ENCODE assay signal across 27 mouse cellular contexts in the genomic region with DNA sequence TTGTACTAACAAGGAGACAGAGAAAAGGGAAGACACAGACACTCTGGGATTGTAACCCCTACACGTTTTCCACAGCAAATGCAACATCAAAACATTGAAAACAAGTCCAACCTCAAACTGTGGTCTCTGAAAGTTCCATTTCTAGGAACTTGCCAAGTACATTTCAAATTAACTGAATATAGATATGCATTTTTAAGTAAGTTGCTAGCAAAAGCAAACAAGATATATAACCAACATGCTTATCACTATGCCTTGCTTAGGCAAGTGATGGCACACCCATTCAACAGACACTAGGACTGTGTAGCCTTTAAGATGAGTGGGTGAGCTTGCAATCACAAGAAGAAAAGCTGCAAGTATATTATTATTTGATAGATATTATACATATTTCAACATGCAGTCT. TPM values are rescaled to one million over a fixed set of nuclear protein-coding genes. Genes with fewer than 3 reads are reported as not detected.
DNase-seq lines count a peak whose midpoint lies in the region; ATAC-seq and TF ChIP-seq lines count a peak whose summit lies in the region.
"Had no signal": no experiment of that assay in that cellular context is flagged by ENCODE, and none has a peak within 500 bp of the region (broad histone marks: within the 10 kb centered on the region; RNA-seq: fewer than 3 reads in every experiment).

No protein-coding gene starts in this region.

- no peaks in the 10 kb centered on the region for H3K9me3 ChIP-seq in midbrain, embryonic 11.5 days (ENCODE audit: control insufficient read depth, low read length)
- H3K9me3 ChIP-seq in midbrain, embryonic 14.5 days (ENCODE audit: control insufficient read depth, low read length), result no peaks in the 10 kb centered on the region
- no peaks in the 10 kb centered on the region for H3K9me3 ChIP-seq in liver, embryonic 14.5 days (ENCODE audit: control insufficient read depth, low read length)
- H3K9me3 ChIP-seq in liver, postnatal 0 days (ENCODE audit: low read length), result no peaks in the 10 kb centered on the region
- H3K9me3 ChIP-seq: forebrain, embryonic 10.5 days; forebrain, embryonic 13.5 days; G1E; heart, embryonic 12.5 days; heart, embryonic 15.5 days; hindbrain, embryonic 10.5 days; hindbrain, embryonic 13.5 days had no signal

- no peak overlapping the region for H3K9ac ChIP-seq in midbrain, embryonic 11.5 days (ENCODE audit: low read length)
- H3K9ac ChIP-seq in midbrain, embryonic 14.5 days (replicated peaks; ENCODE audit: low read length), result no peak overlapping the region
- H3K9ac ChIP-seq in liver, embryonic 14.5 days (replicated peaks), result no peak overlapping the region
- H3K9ac ChIP-seq in liver, postnatal 0 days (replicated peaks), result no peak overlapping the region
- H3K9ac ChIP-seq: forebrain, embryonic 13.5 days; heart, embryonic 12.5 days; heart, embryonic 15.5 days; hindbrain, embryonic 13.5 days had no signal

- no peak overlapping the region for H3K4me3 ChIP-seq in midbrain, embryonic 11.5 days (ENCODE audit: low read depth, low read length)
- H3K4me3 ChIP-seq in midbrain, embryonic 14.5 days (replicated peaks; ENCODE audit: low read depth, low read length), result no peak overlapping the region
- H3K4me3 ChIP-seq in liver, embryonic 14.5 days (ENCODE audit: insufficient read depth in 1 of 2, low read depth in 2 of 2, low read length in 2 of 2), result no peak overlapping the region
- H3K4me3 ChIP-seq in liver, postnatal 0 days (ENCODE audit: low read depth, low read length), result no peak overlapping the region
- H3K4me3 ChIP-seq: forebrain, embryonic 10.5 days; forebrain, embryonic 13.5 days; heart, embryonic 12.5 days; heart, embryonic 15.5 days; hindbrain, embryonic 10.5 days; hindbrain, embryonic 13.5 days had no signal

- 66% methylated on average over 1 of the region's 1 CpGs for WGBS in midbrain, embryonic 11.5 days
- 83% methylated on average over 1 of the region's 1 CpGs for WGBS in midbrain, embryonic 14.5 days
- WGBS in liver, embryonic 14.5 days (ENCODE audit: insufficient replicate concordance), result 12% methylated on average over 1 of the region's 1 CpGs
- WGBS in liver, postnatal 0 days (ENCODE audit: insufficient replicate concordance), result 44% methylated on average over 1 of the region's 1 CpGs

- intact Hi-C loops in gastrocnemius, postnatal 14 days (cut with DNase I; ENCODE audit: low total_unique reads), result no loop called here

- TF ChIP-seq CTCF in liver, embryonic 14.5 days (IDR thresholded peaks at IDR 0.05; ENCODE audit: low read depth), result no peak
- no peak for TF ChIP-seq CTCF in liver, postnatal 0 days (IDR thresholded peaks at IDR 0.05; ENCODE audit: low read depth)

- no peak overlapping the region for H3K27ac ChIP-seq in midbrain, embryonic 11.5 days (ENCODE audit: low read depth, low read length)
- H3K27ac ChIP-seq in midbrain, embryonic 14.5 days (replicated peaks; ENCODE audit: low read depth, low read length), result no peak overlapping the region
- H3K27ac ChIP-seq in liver, embryonic 14.5 days, result no peak overlapping the region
- no peak overlapping the region for H3K27ac ChIP-seq in liver, postnatal 0 days (ENCODE audit: low read depth)
- H3K27ac ChIP-seq: forebrain, embryonic 10.5 days; forebrain, embryonic 13.5 days; heart, embryonic 15.5 days; hindbrain, embryonic 10.5 days; hindbrain, embryonic 13.5 days had no signal

- no peak overlapping the region for H3K4me2 ChIP-seq in midbrain, embryonic 11.5 days
- H3K4me2 ChIP-seq in midbrain, embryonic 14.5 days (ENCODE audit: low read length), result no peak overlapping the region
- no peak overlapping the region for H3K4me2 ChIP-seq in liver, embryonic 14.5 days (ENCODE audit: low read depth)
- H3K4me2 ChIP-seq in liver, postnatal 0 days (ENCODE audit: low read depth, low read length), result no peak overlapping the region
- H3K4me2 ChIP-seq: forebrain, embryonic 13.5 days; heart, embryonic 12.5 days; heart, embryonic 15.5 days; hindbrain, embryonic 13.5 days had no signal

- DNase-seq in midbrain, embryonic 11.5 days (ENCODE audit: low spot score, missing footprints), result peak; percentile 57
- no peak for DNase-seq in midbrain, embryonic 14.5 days
- peak in 1 of 3 experiments; percentile 13 for DNase-seq in liver, embryonic 14.5 days (ENCODE audit: low read depth in 3 of 3, low spot score in 3 of 3)
- no peak for DNase-seq in liver, postnatal 0 days
- DNase-seq in adrenal gland, adult 8-10 months, result no peak
- DNase-seq in gastrocnemius, postnatal 4 days (ENCODE audit: low spot score in 2 of 2), result no peak
- DNase-seq in gastrocnemius, postnatal 14 days, result no peak
- DNase-seq: adrenal gland, adult 2 months; adrenal gland, postnatal 25 days; B cell, adult 2 months; cerebellum, adult 11-12 months; cerebellum, adult 8-10 months; cerebellum, postnatal 10 days; gastrocnemius, postnatal 10 days; heart, adult 18-20 months; heart, postnatal 10 days; heart, postnatal 36 days had no signal

- no peak for TF ChIP-seq EP300 in liver, embryonic 14.5 days (IDR thresholded peaks at IDR 0.05; ENCODE audit: low read depth)
- peak; percentile 39; the same call in 1 of the 2 replicates for TF ChIP-seq EP300 in liver, postnatal 0 days (IDR thresholded peaks at IDR 0.05; ENCODE audit: low read depth)

- no peaks in the 10 kb centered on the region for H3K27me3 ChIP-seq in midbrain, embryonic 11.5 days (ENCODE audit: control insufficient read depth, insufficient read depth, low read length)
- no peaks in the 10 kb centered on the region for H3K27me3 ChIP-seq in midbrain, embryonic 14.5 days (ENCODE audit: control insufficient read depth, insufficient read depth, low read length)
- no peaks in the 10 kb centered on the region for H3K27me3 ChIP-seq in liver, embryonic 14.5 days (ENCODE audit: control insufficient read depth, insufficient read depth, low read length)
- H3K27me3 ChIP-seq in liver, postnatal 0 days (ENCODE audit: insufficient read depth, low read length), result no peaks in the 10 kb centered on the region
- H3K27me3 ChIP-seq: CH12.LX; forebrain, embryonic 13.5 days; heart, embryonic 12.5 days; heart, embryonic 15.5 days; hindbrain, embryonic 13.5 days had no signal

- H3K36me3 ChIP-seq in midbrain, embryonic 11.5 days (ENCODE audit: control insufficient read depth, insufficient read depth, low read length), result no peaks in the 10 kb centered on the region
- no peaks in the 10 kb centered on the region; the same call in 1 of the 2 replicates for H3K36me3 ChIP-seq in midbrain, embryonic 14.5 days (ENCODE audit: control insufficient read depth, insufficient read depth, low read length)
- H3K36me3 ChIP-seq in liver, embryonic 14.5 days (replicated peaks; ENCODE audit: control insufficient read depth, insufficient read depth, low read depth), result peaks cover 9% of the 10 kb centered on the region
- H3K36me3 ChIP-seq in liver, postnatal 0 days (replicated peaks; ENCODE audit: insufficient read depth, low read length), result no peaks in the 10 kb centered on the region
- H3K36me3 ChIP-seq: G1E; heart, embryonic 12.5 days; heart, embryonic 15.5 days; hindbrain, embryonic 10.5 days had no signal

- no peaks in the 10 kb centered on the region for H3K4me1 ChIP-seq in midbrain, embryonic 11.5 days (ENCODE audit: control insufficient read depth, insufficient read depth, low read length)
- H3K4me1 ChIP-seq in midbrain, embryonic 14.5 days (ENCODE audit: control insufficient read depth, insufficient read depth, low read length), result no peaks in the 10 kb centered on the region
- H3K4me1 ChIP-seq in liver, embryonic 14.5 days (replicated peaks; ENCODE audit: control insufficient read depth in 2 of 2, insufficient read depth in 2 of 2, low read length in 1 of 2), result peaks cover 12% of the 10 kb centered on the region in 2 experiments
- H3K4me1 ChIP-seq in liver, postnatal 0 days (ENCODE audit: insufficient read depth), result 0 out of 2 replicates have a peak, but pooled peaks cover 3% of the 10 kb centered on the region
- H3K4me1 ChIP-seq: forebrain, embryonic 10.5 days; forebrain, embryonic 13.5 days; heart, embryonic 12.5 days; heart, embryonic 15.5 days; hindbrain, embryonic 10.5 days; hindbrain, embryonic 13.5 days had no signal

- no peak for ATAC-seq in midbrain, embryonic 11.5 days (ENCODE audit: low FRiP score)
- ATAC-seq in midbrain, embryonic 14.5 days (ENCODE audit: low FRiP score, low TSS enrichment), result no peak
- peak; percentile 77; the same call in 1 of the 2 replicates for ATAC-seq in liver, embryonic 14.5 days (ENCODE audit: insufficient read depth)
- ATAC-seq in liver, postnatal 0 days, result peak; percentile 68
- ATAC-seq: forebrain, embryonic 13.5 days; forebrain, embryonic 16.5 days; hindbrain, embryonic 16.5 days had no signal

RNA-seq across cellular contexts. Expression of gene Syt14, which starts 54.5 kb away (rescaled TPM):
- 6.3 and 6.4 TPM in 2 replicates for polyA plus RNA-seq in midbrain, embryonic 11.5 days (2014; fragmentation: Nextera tagmentation; extraction: Ambion mirVana)
- 10.9 and 12.4 TPM in 2 replicates for polyA plus RNA-seq in midbrain, embryonic 14.5 days (2014; fragmentation: Nextera tagmentation; extraction: Ambion mirVana)
- polyA plus RNA-seq in liver, embryonic 14.5 days (2012; rRNA removed), result 3.5 and 4.8 TPM in 2 replicates
- polyA plus RNA-seq in liver, embryonic 14.5 days (2014; fragmentation: Nextera tagmentation; extraction: Ambion mirVana), result 4.7 and 5.2 TPM in 2 replicates
- polyA plus RNA-seq in liver, postnatal 0 days (2015; fragmentation: Nextera tagmentation; extraction: Ambion mirVana), result 1.6 and 1.8 TPM in 2 replicates
- 10 to 100 TPM; 12.0 to 15.9 (median 14.8) TPM for total RNA-seq in adrenal gland, adult 8-10 months (2022)
- total RNA-seq in gastrocnemius, postnatal 4 days (2021), result 1 to 10 TPM; 1.4 to 1.5 TPM
- under 1 TPM; 0.18 to 0.31 TPM for total RNA-seq in gastrocnemius, postnatal 14 days (2021)
- total RNA-seq: CH12.LX had no signal
- polyA plus RNA-seq: G1E had no signal

Comparison
In these comparisons a context has a peak if more than half of its experiments do, and no peak if none do; other contexts are left out.
1. ATAC-seq: peak in liver, embryonic 14.5 days (single experiment) and liver, postnatal 0 days (single experiment); none in midbrain, embryonic 11.5 days (single experiment) and midbrain, embryonic 14.5 days (single experiment).